Mouse (Mus musculus): ENCODE data around the gene Akt1s1. TPM values are rescaled to one million over a fixed set of nuclear protein-coding genes. Genes with fewer than 3 reads are reported as not detected.

Gene Akt1s1
- polyA plus RNA-seq, 1 experiment from 2014 or later = 70.8 TPM

GRCm38 (mm10) chr7:44892276-44892921 lies 43.6 kb downstream of the Akt1s1 start, which contains the start of gene Med25:
TSS of gene Med25 (minus strand) at chr7:44892712.
- H3K4me1 ChIP-seq (replicated peaks; ENCODE audit: control insufficient read depth, insufficient read depth) = peaks cover 6% of the 10 kb centered on the region

GRCm38 (mm10) chr7:44893197-44893596 lies 44.4 kb downstream of the Akt1s1 start:
- H3K9me3 ChIP-seq (ENCODE audit: control insufficient read depth, low read length) = no peaks in the 10 kb centered on the region
- no peak for DNase-seq (ENCODE audit: low spot score)
- ATAC-seq (ENCODE audit: low FRiP score, low TSS enrichment) = no peak
- peaks cover 2% of the 10 kb centered on the region; the same call in 1 of the 2 replicates for H3K36me3 ChIP-seq (ENCODE audit: control insufficient read depth, insufficient read depth, low read length)
- H3K27me3 ChIP-seq (ENCODE audit: control insufficient read depth, insufficient read depth, low read length) = no peaks in the 10 kb centered on the region
- TF ChIP-seq EP300 (optimal IDR thresholded peaks at IDR 0.05) (no peak), CTCF (IDR thresholded peaks at IDR 0.05; ENCODE audit: low read depth) (no peak)
- 10% methylated on average over 8 of the region's 8 CpGs for WGBS
- peak overlapping the region; percentile 75; the same call in 1 of the 2 replicates for H3K4me3 ChIP-seq (ENCODE audit: low read depth, low read length)
- H3K27ac ChIP-seq (replicated peaks) = peak overlapping the region; percentile 75
- no peak overlapping the region for H3K9ac ChIP-seq (ENCODE audit: low read length)
- peak overlapping the region; percentile 83 for H3K4me2 ChIP-seq (replicated peaks; ENCODE audit: low read depth)
- H3K4me1 ChIP-seq (replicated peaks; ENCODE audit: control insufficient read depth, insufficient read depth) = peaks cover 6% of the 10 kb centered on the region

More at GRCm38 (mm10) chr7:44892276-44892921, 43.6 kb downstream of the Akt1s1 start, which contains the start of gene Med25:
- no peaks in the 10 kb centered on the region for H3K27me3 ChIP-seq (ENCODE audit: control insufficient read depth, insufficient read depth, low read length)
- H3K9ac ChIP-seq (ENCODE audit: low read length) = peak within 1 kb of the TSS; percentile 87
- under 1% methylated on average over 56 of the region's 56 CpGs for WGBS
- H3K4me2 ChIP-seq (replicated peaks; ENCODE audit: low read depth) = peak within 1 kb of the TSS; percentile 83
- H3K36me3 ChIP-seq (ENCODE audit: control insufficient read depth, insufficient read depth, low read length) = peaks cover 2% of the 10 kb centered on the region; the same call in 1 of the 2 replicates
- ATAC-seq (ENCODE audit: low FRiP score, low TSS enrichment) (peak; percentile 56), DNase-seq (ENCODE audit: low spot score) (peak; percentile 88)
- no peak for TF ChIP-seq CTCF (IDR thresholded peaks at IDR 0.05; ENCODE audit: low read depth)
- no peak for TF ChIP-seq EP300 (optimal IDR thresholded peaks at IDR 0.05)
- no peaks in the 10 kb centered on the region for H3K9me3 ChIP-seq (ENCODE audit: control insufficient read depth, low read length)
- H3K27ac ChIP-seq (replicated peaks) = peak within 1 kb of the TSS; percentile 97
- H3K4me3 ChIP-seq (ENCODE audit: low read depth, low read length) = peak within 1 kb of the TSS; percentile 75

GRCm38 (mm10) chr7:44894175-44894574 lies 45.4 kb downstream of the Akt1s1 start:
- no peaks in the 10 kb centered on the region for H3K9me3 ChIP-seq (ENCODE audit: control insufficient read depth, low read length)
- no peak overlapping the region for H3K4me3 ChIP-seq (ENCODE audit: low read depth, low read length)
- DNase-seq (ENCODE audit: low spot score) (no peak), ATAC-seq (ENCODE audit: low FRiP score, low TSS enrichment) (no peak)
- no peak overlapping the region for H3K27ac ChIP-seq (replicated peaks)
- 88% methylated on average over 3 of the region's 3 CpGs for WGBS
- H3K4me2 ChIP-seq (replicated peaks; ENCODE audit: low read depth) = no peak overlapping the region
- peaks cover 4% of the 10 kb centered on the region for H3K4me1 ChIP-seq (replicated peaks; ENCODE audit: control insufficient read depth, insufficient read depth)
- H3K27me3 ChIP-seq (ENCODE audit: control insufficient read depth, insufficient read depth, low read length) = no peaks in the 10 kb centered on the region
- H3K9ac ChIP-seq (ENCODE audit: low read length) = no peak overlapping the region
- TF ChIP-seq CTCF (IDR thresholded peaks at IDR 0.05; ENCODE audit: low read depth) (no peak), EP300 (optimal IDR thresholded peaks at IDR 0.05) (no peak)
- no peaks in the 10 kb centered on the region for H3K36me3 ChIP-seq (ENCODE audit: control insufficient read depth, insufficient read depth, low read length)

GRCm38 (mm10) chr7:44895206-44895592 lies 46.4 kb downstream of the Akt1s1 start:
- no peak for TF ChIP-seq CTCF (IDR thresholded peaks at IDR 0.05; ENCODE audit: low read depth)
- TF ChIP-seq EP300 (optimal IDR thresholded peaks at IDR 0.05) = no peak
- H3K27ac ChIP-seq (replicated peaks) = no peak overlapping the region
- H3K4me3 ChIP-seq (ENCODE audit: low read depth, low read length) = peak overlapping the region; percentile 65; the same call in 1 of the 2 replicates
- H3K36me3 ChIP-seq (ENCODE audit: control insufficient read depth, insufficient read depth, low read length) = peaks cover 5% of the 10 kb centered on the region
- H3K9ac ChIP-seq (ENCODE audit: low read length) = no peak overlapping the region
- no peaks in the 10 kb centered on the region for H3K27me3 ChIP-seq (ENCODE audit: control insufficient read depth, insufficient read depth, low read length)
- H3K9me3 ChIP-seq (ENCODE audit: control insufficient read depth, low read length) = no peaks in the 10 kb centered on the region
- ATAC-seq (ENCODE audit: low FRiP score, low TSS enrichment) (no peak), DNase-seq (ENCODE audit: low spot score) (no peak)
- 61% methylated on average over 7 of the region's 7 CpGs for WGBS
- H3K4me1 ChIP-seq (replicated peaks; ENCODE audit: control insufficient read depth, insufficient read depth) = peaks cover 4% of the 10 kb centered on the region; the same call in 1 of the 2 replicates
- peak overlapping the region; percentile 72 for H3K4me2 ChIP-seq (replicated peaks; ENCODE audit: low read depth)

- WGBS = under 1% methylated on average over 34 of the region's 34 CpGs
These were observed 47.0 kb downstream of the Akt1s1 start, which contains the start of gene Fuz for GRCm38 (mm10) chr7:44895593-44896434. TSS of gene Fuz (plus strand) at chr7:44896079.

More at GRCm38 (mm10) chr7:44895593-44896434, 47.0 kb downstream of the Akt1s1 start, which contains the start of gene Fuz:
- Histone ChIP-seq H3K27me3 (ENCODE audit: control insufficient read depth, insufficient read depth, low read length) (no peaks in the 10 kb centered on the region), H3K4me1 (replicated peaks; ENCODE audit: control insufficient read depth, insufficient read depth) (peaks cover under 1% of the 10 kb centered on the region; the same call in 1 of the 2 replicates), H3K36me3 (ENCODE audit: control insufficient read depth, insufficient read depth, low read length) (peaks cover 5% of the 10 kb centered on the region), H3K27ac (replicated peaks) (peak within 1 kb of the TSS; percentile 86), H3K4me2 (replicated peaks; ENCODE audit: low read depth) (peak within 1 kb of the TSS; percentile 72), H3K4me3 (ENCODE audit: low read depth, low read length) (peak within 1 kb of the TSS; percentile 65), H3K9me3 (ENCODE audit: control insufficient read depth, low read length) (no peaks in the 10 kb centered on the region), H3K9ac (ENCODE audit: low read length) (peak within 1 kb of the TSS; percentile 67)
- TF ChIP-seq EP300 (optimal IDR thresholded peaks at IDR 0.05) (peak; percentile 81), CTCF (IDR thresholded peaks at IDR 0.05; ENCODE audit: low read depth) (peak; percentile 76)
- ATAC-seq (ENCODE audit: low FRiP score, low TSS enrichment) (peak; percentile 55), DNase-seq (ENCODE audit: low spot score) (peak; percentile 88)
